Mouse (Mus musculus) forebrain, embryonic 11.5 days (tissue): ENCODE results near the gene Pard6a. TPM values are rescaled to one million over a fixed set of nuclear protein-coding genes. Genes with fewer than 3 reads are reported as not detected.
A peak's percentile ranks its signal among the peaks of the same experiment; 100 is the strongest.

Source experiments
- ATAC-seq: fragments of 200-750 bp; cut with Nextera tagmentation; replicated peaks from 2 replicates; pipeline ENCODE4 v1.8.0; 2017; ENCODE audit warnings: moderate TSS enrichment; ENCODE audit not compliant: low FRiP score
- DNase-seq: peaks from one replicate; pipeline ENCODE4 v3.0.0-alpha.2; 2017; ENCODE audit warnings: low spot score
- H3K27ac ChIP-seq: fragments of 300-500 bp; sonication (generic); 2 replicates; pipeline ENCODE4 v1.5.1; 2014; ENCODE audit warnings: low read depth, low read length
- H3K27me3 ChIP-seq: fragments of 300-500 bp; sonication (generic); 2 replicates; pipeline ENCODE4 v1.6.1; 2014; ENCODE audit warnings: mild to moderate bottlenecking, low read length, mixed read lengths; ENCODE audit not compliant: control insufficient read depth, insufficient read depth
- H3K36me3 ChIP-seq: fragments of 300-500 bp; sonication (generic); 2 replicates; pipeline ENCODE4 v1.6.1; 2014; ENCODE audit warnings: mild to moderate bottlenecking, low read length, moderate library complexity, mixed read lengths; ENCODE audit not compliant: control insufficient read depth, insufficient read depth
- H3K4me1 ChIP-seq: fragments of 300-500 bp; sonication (generic); replicated peaks from 2 replicates; pipeline ENCODE4 v1.6.1; 2014; ENCODE audit warnings: low read length, mixed read lengths; ENCODE audit not compliant: control insufficient read depth, insufficient read depth
- H3K4me2 ChIP-seq: fragments of 300-500 bp; sonication (generic); 2 replicates; pipeline ENCODE4 v1.6.1; 2014; ENCODE audit warnings: low read depth, mild to moderate bottlenecking, low read length, moderate library complexity, mixed read lengths; ENCODE audit not compliant: severe bottlenecking
- H3K4me3 ChIP-seq: fragments of 300-500 bp; sonication (generic); 2 replicates; pipeline ENCODE4 v1.5.1; 2014; ENCODE audit warnings: low read depth, low read length
- H3K9ac ChIP-seq: fragments of 300-500 bp; sonication (generic); 2 replicates; pipeline ENCODE4 v1.6.1; 2014; ENCODE audit warnings: low read length
- H3K9me3 ChIP-seq: fragments of 300-500 bp; sonication (generic); 2 replicates; pipeline ENCODE4 v1.6.1; 2016; ENCODE audit warnings: low read length, mixed read lengths; ENCODE audit not compliant: control insufficient read depth
- WGBS: fragments of 180-500 bp; shearing (Covaris S2); extraction: QIAGEN DNeasy Blood & Tissue Kit; methylation state at CpG from one replicate; pipeline ENCODE4 v1.1.7; 2014; 5-methylcytosine and 5-hydroxymethylcytosine counted together
- polyA plus RNA-seq: library from polyadenylated mRNA; unstranded; fragments of >200 nt; fragmentation: Nextera tagmentation; extraction: Ambion mirVana; gene quantifications from 2 replicates; pipeline ENCODE4 v1.2.1, GENCODE M21; 2014

Gene Pard6a
- polyA plus RNA-seq, 1 experiment from 2014 or later: 24.9 TPM

GRCm38 (mm10) chr8:105750606-105751005 is 49.7 kb downstream of the Pard6a start:
- Histone ChIP-seq H3K4me1 (peaks cover 4% of the 10 kb centered on the region), H3K27ac (no peak overlapping the region), H3K27me3 (no peaks in the 10 kb centered on the region), H3K4me3 (no peak overlapping the region), H3K36me3 (no peaks in the 10 kb centered on the region), H3K4me2 (0 out of 2 replicates have a peak overlapping the region, but pooled peaks have one; percentile 6), H3K9ac (no peak overlapping the region), H3K9me3 (no peaks in the 10 kb centered on the region)
- ATAC-seq: no peak
- DNase-seq: peak; percentile 56
- 20% methylated on average over 11 of the region's 11 CpGs for WGBS

Other genes with a start within 250 kb of the Pard6a start
- 36.1 and 37.7 TPM in 2 replicates for gene Tppp3, start 229.6 kb upstream of the Pard6a start, polyA plus RNA-seq
- gene Zdhhc1, start 204.2 kb upstream of the Pard6a start, polyA plus RNA-seq: 20.2 and 24.6 TPM in 2 replicates
- 13.5 and 13.6 TPM in 2 replicates for gene Hsd11b2, start 182.4 kb upstream of the Pard6a start, polyA plus RNA-seq
- gene Atp6v0d1, start 135.1 kb upstream of the Pard6a start, polyA plus RNA-seq: 99.2 and 108 TPM in 2 replicates
- gene Ripor1, start 95.9 kb upstream of the Pard6a start, polyA plus RNA-seq: 18.2 and 18.9 TPM in 2 replicates
- gene Ctcf, start 64.6 kb upstream of the Pard6a start, polyA plus RNA-seq: 134 and 145 TPM in 2 replicates
- 0.49 and 1.6 TPM in 2 replicates for gene Agrp, start 63.8 kb upstream of the Pard6a start, polyA plus RNA-seq
- gene Carmil2, start 14.9 kb upstream of the Pard6a start, polyA plus RNA-seq: 1.8 and 2.0 TPM in 2 replicates
- gene Acd, start within 50 bp of the Pard6a start, polyA plus RNA-seq: 76.9 and 83.6 TPM in 2 replicates
- 0.36 TPM in 1 of 2 replicates, not detected in the other for gene 4933405L10Rik, start 6.5 kb downstream of the Pard6a start, polyA plus RNA-seq
- gene Enkd1, start 7.1 kb downstream of the Pard6a start, polyA plus RNA-seq: 43.0 and 44.4 TPM in 2 replicates
- gene Gfod2, start 57.5 kb downstream of the Pard6a start, polyA plus RNA-seq: 38.0 and 49.3 TPM in 2 replicates
- 15.8 and 16.1 TPM in 2 replicates for gene Ranbp10, start 126.2 kb downstream of the Pard6a start, polyA plus RNA-seq
- gene Tsnaxip1, start 126.6 kb downstream of the Pard6a start, polyA plus RNA-seq: 0.21 and 0.23 TPM in 2 replicates
- gene Cenpt, start 152.1 kb downstream of the Pard6a start, polyA plus RNA-seq: 59.7 and 62.0 TPM in 2 replicates
- 85.6 and 87.3 TPM in 2 replicates for gene Thap11, start 154.0 kb downstream of the Pard6a start, polyA plus RNA-seq
- 355 and 371 TPM in 2 replicates for gene Nutf2, start 159.4 kb downstream of the Pard6a start, polyA plus RNA-seq
- gene Edc4, start 179.7 kb downstream of the Pard6a start, polyA plus RNA-seq: 62.7 and 65.2 TPM in 2 replicates
- gene Nrn1l, start 192.4 kb downstream of the Pard6a start, polyA plus RNA-seq: 1.1 TPM in 1 of 2 replicates, not detected in the other
- gene Pskh1, start 199.3 kb downstream of the Pard6a start, polyA plus RNA-seq: 22.1 and 23.1 TPM in 2 replicates
- 1.1 and 2.5 TPM in 2 replicates for gene Ctrl, start 232.7 kb downstream of the Pard6a start, polyA plus RNA-seq
- gene Psmb10, start 237.3 kb downstream of the Pard6a start, polyA plus RNA-seq: 20.9 and 21.5 TPM in 2 replicates
- gene Lcat, start 242.2 kb downstream of the Pard6a start, polyA plus RNA-seq: 0.55 and 0.60 TPM in 2 replicates